Mouse (Mus musculus): ENCODE data around the gene Vash1. TPM values are rescaled to one million over a fixed set of nuclear protein-coding genes. Genes with fewer than 3 reads are reported as not detected.

Gene Vash1
- 10.5 and 10.7 TPM in 2 replicates for polyA plus RNA-seq (2014; fragmentation: Nextera tagmentation; extraction: Ambion mirVana)

DNA sequence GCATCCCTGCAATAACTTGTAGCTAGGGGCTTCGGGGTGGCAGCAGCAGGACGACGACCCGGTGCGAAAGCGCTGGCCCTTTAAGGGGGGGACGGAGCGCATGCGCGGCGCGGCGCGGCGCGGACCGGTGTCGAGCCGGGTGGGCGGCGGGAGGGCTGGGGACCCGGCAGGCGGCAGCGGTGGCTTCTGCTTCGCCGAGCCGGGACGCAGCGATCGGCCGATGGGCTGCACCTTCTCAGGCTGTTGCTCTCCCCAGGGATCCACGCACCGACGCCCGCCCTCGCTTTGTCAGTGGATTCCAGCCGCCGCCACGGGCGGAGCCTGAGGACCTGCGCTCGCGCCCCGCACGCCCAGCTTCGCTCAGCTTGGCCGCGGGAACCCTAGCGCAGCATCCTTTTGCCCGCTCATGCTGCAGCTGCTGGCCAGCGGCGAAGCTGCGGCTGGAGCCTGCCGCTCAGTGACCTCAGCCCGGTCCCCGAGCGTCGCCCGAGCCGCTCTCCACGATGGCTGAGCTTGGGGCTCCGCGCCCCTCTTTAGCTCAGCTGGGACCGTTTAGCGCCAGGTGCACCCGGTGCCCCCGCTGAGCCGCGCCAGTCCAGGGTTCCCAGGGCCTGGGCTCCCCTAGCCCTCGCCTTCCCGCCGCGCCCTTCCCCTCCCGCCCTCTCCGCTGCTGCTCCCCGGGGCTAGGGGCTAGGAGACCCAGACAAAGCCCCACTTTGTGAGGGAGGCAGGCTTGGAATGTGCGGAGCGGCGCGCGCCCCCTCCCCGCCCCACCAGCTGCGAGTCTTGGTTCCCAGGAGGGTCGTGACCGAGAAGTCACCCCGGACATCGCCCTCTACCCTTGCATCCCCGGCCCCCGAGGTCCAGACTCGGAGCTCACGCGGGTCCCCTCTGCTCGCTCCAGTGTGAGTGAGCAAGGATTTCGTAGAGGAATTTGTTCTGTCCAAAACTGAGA, at the start of gene Vash1:
Gene Vash1, plus strand, starts transcription at position 110 of the 955 bp plus-strand sequence.
- under 1% methylated on average over 92 of the region's 94 CpGs for WGBS
- H3K27ac ChIP-seq (ENCODE audit: low read depth) = peak within 1 kb of the TSS; percentile 75
- no peaks in the 10 kb centered on the region for H3K27me3 ChIP-seq (replicated peaks; ENCODE audit: control insufficient read depth, insufficient read depth, low read length)
- DNase-seq (ENCODE audit: low spot score) (peak; percentile 85), ATAC-seq (replicated peaks; ENCODE audit: low FRiP score, low TSS enrichment, low read depth) (peak; percentile 80)
- H3K4me2 ChIP-seq (ENCODE audit: low read length) = peak within 1 kb of the TSS; percentile 100
- H3K9me3 ChIP-seq (ENCODE audit: control insufficient read depth, low read length) = no peaks in the 10 kb centered on the region
- peak within 1 kb of the TSS; percentile 59 for H3K4me3 ChIP-seq (ENCODE audit: low read depth, low read length)
- no peaks in the 10 kb centered on the region for H3K36me3 ChIP-seq (ENCODE audit: control insufficient read depth, insufficient read depth, low read length)
- H3K4me1 ChIP-seq (replicated peaks; ENCODE audit: control insufficient read depth, insufficient read depth, low read length) = 0 out of 2 replicates have a peak, but pooled peaks cover 3% of the 10 kb centered on the region
- peak within 1 kb of the TSS; percentile 74 for H3K9ac ChIP-seq (ENCODE audit: low read length)

GRCm38 (mm10) chr12:86628783-86629172, 49.7 kb upstream of the Vash1 start:
- no peaks in the 10 kb centered on the region for H3K27me3 ChIP-seq (replicated peaks; ENCODE audit: control insufficient read depth, insufficient read depth, low read length)
- H3K9me3 ChIP-seq (ENCODE audit: control insufficient read depth, low read length) = no peaks in the 10 kb centered on the region
- H3K4me1 ChIP-seq (replicated peaks; ENCODE audit: control insufficient read depth, insufficient read depth, low read length) = no peaks in the 10 kb centered on the region
- 52% methylated on average over 6 of the region's 6 CpGs for WGBS
- peak overlapping the region; percentile 40; the same call in 1 of the 2 replicates for H3K27ac ChIP-seq (ENCODE audit: low read depth)
- H3K9ac ChIP-seq (ENCODE audit: low read length) = no peak overlapping the region
- ATAC-seq (replicated peaks; ENCODE audit: low FRiP score, low TSS enrichment, low read depth) (no peak), DNase-seq (ENCODE audit: low spot score) (no peak)
- no peak overlapping the region for H3K4me3 ChIP-seq (ENCODE audit: low read depth, low read length)
- no peaks in the 10 kb centered on the region for H3K36me3 ChIP-seq (ENCODE audit: control insufficient read depth, insufficient read depth, low read length)
- no peak overlapping the region for H3K4me2 ChIP-seq (ENCODE audit: low read length)

DNA sequence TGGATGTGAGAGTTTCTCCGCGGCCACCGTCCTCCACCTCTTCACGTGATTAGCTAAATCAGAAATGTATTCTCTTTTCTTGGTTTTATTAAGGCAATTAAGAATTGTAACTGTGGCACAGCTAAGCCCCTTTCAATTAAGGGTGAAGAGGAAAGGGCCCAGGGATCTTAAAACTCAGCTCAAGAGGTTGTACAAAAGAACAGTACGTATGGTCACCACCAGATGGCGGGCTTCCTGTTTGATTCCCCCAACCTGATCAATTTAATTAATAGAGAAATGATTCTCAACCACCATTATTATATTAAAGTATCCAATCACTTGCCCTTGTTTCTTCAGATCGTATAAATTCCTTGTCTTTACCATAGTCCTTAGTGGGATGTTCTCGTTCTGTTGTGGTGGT, 36.7 kb upstream of the Vash1 start:
- Histone ChIP-seq H3K36me3 (ENCODE audit: control insufficient read depth, insufficient read depth, low read length) (no peaks in the 10 kb centered on the region), H3K27ac (ENCODE audit: low read depth) (no peak overlapping the region), H3K9ac (ENCODE audit: low read length) (no peak overlapping the region), H3K27me3 (replicated peaks; ENCODE audit: control insufficient read depth, insufficient read depth, low read length) (no peaks in the 10 kb centered on the region), H3K9me3 (ENCODE audit: control insufficient read depth, low read length) (no peaks in the 10 kb centered on the region), H3K4me3 (ENCODE audit: low read depth, low read length) (no peak overlapping the region), H3K4me2 (ENCODE audit: low read length) (no peak overlapping the region), H3K4me1 (replicated peaks; ENCODE audit: control insufficient read depth, insufficient read depth, low read length) (peaks cover 11% of the 10 kb centered on the region)
- WGBS = 44% methylated on average over 8 of the region's 8 CpGs
- no peak for DNase-seq (ENCODE audit: low spot score)
- ATAC-seq (replicated peaks; ENCODE audit: low FRiP score, low TSS enrichment, low read depth) = no peak

DNA sequence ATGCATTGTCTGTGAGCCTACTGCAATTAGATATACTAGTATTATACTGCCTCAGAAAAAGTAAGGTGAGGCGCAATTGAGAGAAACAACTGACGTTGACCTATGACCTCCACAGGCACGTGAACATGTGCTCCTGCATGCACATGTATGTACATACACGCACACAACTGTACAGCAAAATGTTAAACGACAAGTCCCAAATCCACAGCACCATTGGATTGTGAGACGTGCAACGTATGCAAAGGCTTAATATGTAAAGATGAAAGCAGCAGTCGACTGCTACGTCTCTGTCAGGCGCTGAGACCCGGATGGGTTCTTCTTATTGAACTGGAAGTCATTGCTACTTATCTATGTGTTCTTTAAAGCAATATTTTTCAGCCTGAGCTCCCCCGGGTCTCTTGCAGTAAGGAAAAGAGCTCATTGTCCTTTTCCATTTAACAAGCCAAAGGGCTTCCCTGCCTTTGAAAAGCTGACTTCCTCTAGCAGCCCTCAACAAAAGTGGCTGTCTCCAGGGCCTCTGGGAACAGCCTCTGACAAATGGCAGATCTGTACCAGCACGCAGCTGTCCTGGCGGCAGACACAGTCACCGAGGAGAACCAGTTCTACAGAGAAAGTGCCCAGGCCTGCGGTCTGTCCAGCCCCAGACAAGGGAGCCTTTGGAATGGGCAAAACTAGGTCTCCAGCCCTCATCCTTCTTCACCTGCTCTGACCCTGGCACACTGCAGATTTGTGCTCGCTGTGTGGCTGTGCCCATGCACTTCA, 33.8 kb upstream of the Vash1 start:
- no peaks in the 10 kb centered on the region for H3K27me3 ChIP-seq (replicated peaks; ENCODE audit: control insufficient read depth, insufficient read depth, low read length)
- H3K27ac ChIP-seq (ENCODE audit: low read depth) = peak overlapping the region; percentile 27; the same call in 1 of the 2 replicates
- ATAC-seq (replicated peaks; ENCODE audit: low FRiP score, low TSS enrichment, low read depth) (no peak), DNase-seq (ENCODE audit: low spot score) (no peak)
- peaks cover 12% of the 10 kb centered on the region for H3K4me1 ChIP-seq (replicated peaks; ENCODE audit: control insufficient read depth, insufficient read depth, low read length)
- H3K9me3 ChIP-seq (ENCODE audit: control insufficient read depth, low read length) = no peaks in the 10 kb centered on the region
- 60% methylated on average over 17 of the region's 17 CpGs for WGBS
- no peak overlapping the region for H3K4me3 ChIP-seq (ENCODE audit: low read depth, low read length)
- H3K4me2 ChIP-seq (ENCODE audit: low read length) = no peak overlapping the region
- no peaks in the 10 kb centered on the region for H3K36me3 ChIP-seq (ENCODE audit: control insufficient read depth, insufficient read depth, low read length)
- no peak overlapping the region for H3K9ac ChIP-seq (ENCODE audit: low read length)

DNA sequence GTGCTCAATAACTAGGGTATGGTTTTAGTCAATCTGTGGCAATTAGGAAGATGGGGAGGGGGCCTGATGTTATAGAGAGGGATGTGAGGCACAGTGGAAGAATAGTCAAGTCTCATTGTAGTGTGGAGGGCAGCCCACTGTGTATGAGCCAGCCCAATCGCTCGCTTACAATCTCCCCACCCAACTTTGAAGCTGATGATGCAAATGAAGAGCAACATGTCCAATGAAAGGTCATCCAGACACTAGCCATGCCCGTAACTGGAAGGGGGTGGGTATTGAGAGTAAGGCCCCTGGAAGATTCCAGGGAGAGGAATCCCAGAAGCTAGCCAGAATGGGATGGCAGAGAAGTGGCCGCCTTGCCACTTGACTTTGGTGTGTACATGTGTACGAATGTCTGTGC, 33.0 kb upstream of the Vash1 start:
- Histone ChIP-seq H3K36me3 (ENCODE audit: control insufficient read depth, insufficient read depth, low read length) (no peaks in the 10 kb centered on the region), H3K4me2 (ENCODE audit: low read length) (no peak overlapping the region), H3K4me1 (replicated peaks; ENCODE audit: control insufficient read depth, insufficient read depth, low read length) (peaks cover 12% of the 10 kb centered on the region), H3K9me3 (ENCODE audit: control insufficient read depth, low read length) (no peaks in the 10 kb centered on the region), H3K4me3 (ENCODE audit: low read depth, low read length) (no peak overlapping the region), H3K9ac (ENCODE audit: low read length) (no peak overlapping the region), H3K27me3 (replicated peaks; ENCODE audit: control insufficient read depth, insufficient read depth, low read length) (no peaks in the 10 kb centered on the region), H3K27ac (ENCODE audit: low read depth) (no peak overlapping the region)
- no peak for DNase-seq (ENCODE audit: low spot score)
- no peak for ATAC-seq (replicated peaks; ENCODE audit: low FRiP score, low TSS enrichment, low read depth)
- 82% methylated on average over 5 of the region's 5 CpGs for WGBS

GRCm38 (mm10) chr12:86646831-86647230, 31.7 kb upstream of the Vash1 start:
- Histone ChIP-seq H3K27me3 (replicated peaks; ENCODE audit: control insufficient read depth, insufficient read depth, low read length) (no peaks in the 10 kb centered on the region), H3K9me3 (ENCODE audit: control insufficient read depth, low read length) (no peaks in the 10 kb centered on the region), H3K4me1 (replicated peaks; ENCODE audit: control insufficient read depth, insufficient read depth, low read length) (peaks cover 12% of the 10 kb centered on the region), H3K4me2 (ENCODE audit: low read length) (no peak overlapping the region), H3K4me3 (ENCODE audit: low read depth, low read length) (no peak overlapping the region), H3K27ac (ENCODE audit: low read depth) (no peak overlapping the region), H3K36me3 (ENCODE audit: control insufficient read depth, insufficient read depth, low read length) (no peaks in the 10 kb centered on the region), H3K9ac (ENCODE audit: low read length) (no peak overlapping the region)
- DNase-seq (ENCODE audit: low spot score) (no peak), ATAC-seq (replicated peaks; ENCODE audit: low FRiP score, low TSS enrichment, low read depth) (peak; percentile 62; the same call in 1 of the 2 replicates)
- WGBS = 61% methylated on average over 9 of the region's 9 CpGs

GRCm38 (mm10) chr12:86647279-86647678, 31.2 kb upstream of the Vash1 start:
- no peaks in the 10 kb centered on the region for H3K36me3 ChIP-seq (ENCODE audit: control insufficient read depth, insufficient read depth, low read length)
- no peak overlapping the region for H3K4me2 ChIP-seq (ENCODE audit: low read length)
- H3K4me1 ChIP-seq (replicated peaks; ENCODE audit: control insufficient read depth, insufficient read depth, low read length) = peaks cover 12% of the 10 kb centered on the region
- no peak for DNase-seq (ENCODE audit: low spot score)
- H3K4me3 ChIP-seq (ENCODE audit: low read depth, low read length) = no peak overlapping the region
- H3K9ac ChIP-seq (ENCODE audit: low read length) = no peak overlapping the region
- no peaks in the 10 kb centered on the region for H3K9me3 ChIP-seq (ENCODE audit: control insufficient read depth, low read length)
- ATAC-seq (replicated peaks; ENCODE audit: low FRiP score, low TSS enrichment, low read depth) = no peak
- no peaks in the 10 kb centered on the region for H3K27me3 ChIP-seq (replicated peaks; ENCODE audit: control insufficient read depth, insufficient read depth, low read length)
- WGBS = 41% methylated on average over 9 of the region's 9 CpGs
- no peak overlapping the region for H3K27ac ChIP-seq (ENCODE audit: low read depth)

GRCm38 (mm10) chr12:86647736-86648135, 30.8 kb upstream of the Vash1 start:
- no peak overlapping the region for H3K9ac ChIP-seq (ENCODE audit: low read length)

More at GRCm38 (mm10) chr12:86647736-86648135, 30.8 kb upstream of the Vash1 start:
- no peaks in the 10 kb centered on the region for H3K9me3 ChIP-seq (ENCODE audit: control insufficient read depth, low read length)
- ATAC-seq (replicated peaks; ENCODE audit: low FRiP score, low TSS enrichment, low read depth) (no peak), DNase-seq (ENCODE audit: low spot score) (no peak)
- no peak overlapping the region for H3K4me2 ChIP-seq (ENCODE audit: low read length)
- 62% methylated on average over 5 of the region's 5 CpGs for WGBS
- H3K27me3 ChIP-seq (replicated peaks; ENCODE audit: control insufficient read depth, insufficient read depth, low read length) = no peaks in the 10 kb centered on the region
- H3K27ac ChIP-seq (ENCODE audit: low read depth) = no peak overlapping the region
- H3K4me3 ChIP-seq (ENCODE audit: low read depth, low read length) = no peak overlapping the region
- H3K36me3 ChIP-seq (ENCODE audit: control insufficient read depth, insufficient read depth, low read length) = no peaks in the 10 kb centered on the region
- peaks cover 13% of the 10 kb centered on the region for H3K4me1 ChIP-seq (replicated peaks; ENCODE audit: control insufficient read depth, insufficient read depth, low read length)

Data from intestine, embryonic 14.5 days (tissue).